Mouse (Mus musculus) hindbrain, embryonic 16.5 days (tissue): ENCODE data around the gene Gm5460. TPM values are rescaled to one million over a fixed set of nuclear protein-coding genes. Genes with fewer than 3 reads are reported as not detected.

Source experiments
- ATAC-seq: fragments of 200-750 bp; cut with Nextera tagmentation; 2 replicates; pipeline ENCODE4 v1.8.0; 2017; ENCODE audit warnings: moderate TSS enrichment, moderate library complexity
- H3K27ac ChIP-seq: fragments of 300-500 bp; sonication (generic); 2 replicates; pipeline ENCODE4 v1.5.1; 2014; ENCODE audit warnings: low read depth, mild to moderate bottlenecking, control low read depth, low read length, moderate library complexity
- H3K27me3 ChIP-seq: fragments of 300-500 bp; sonication (generic); replicated peaks from 2 replicates; pipeline ENCODE4 v1.6.1; 2014; ENCODE audit warnings: low read length; ENCODE audit not compliant: control insufficient read depth, insufficient read depth
- H3K36me3 ChIP-seq: fragments of 300-500 bp; sonication (generic); 2 replicates; pipeline ENCODE4 v1.6.1; 2014; ENCODE audit warnings: mild to moderate bottlenecking, low read length, moderate library complexity, mixed read lengths; ENCODE audit not compliant: control insufficient read depth, insufficient read depth
- H3K4me1 ChIP-seq: fragments of 300-500 bp; sonication (generic); 2 replicates; pipeline ENCODE4 v1.6.1; 2014; ENCODE audit warnings: low read depth, low read length; ENCODE audit not compliant: control insufficient read depth, insufficient read depth
- H3K4me2 ChIP-seq: fragments of 300-500 bp; sonication (generic); 2 replicates; pipeline ENCODE4 v1.6.1; 2014; ENCODE audit warnings: mild to moderate bottlenecking, low read length, control low read depth, moderate library complexity
- H3K4me3 ChIP-seq: fragments of 300-500 bp; sonication (generic); 2 replicates; pipeline ENCODE4 v1.5.1; 2014; ENCODE audit warnings: mild to moderate bottlenecking, low read length, control low read depth, moderate library complexity
- H3K9ac ChIP-seq: fragments of 300-500 bp; sonication (generic); 2 replicates; pipeline ENCODE4 v1.6.1; 2014; ENCODE audit warnings: low read depth, mild to moderate bottlenecking, control low read depth, low read length, moderate library complexity
- H3K9me3 ChIP-seq: fragments of 300-500 bp; sonication (generic); 2 replicates; pipeline ENCODE4 v1.6.1; 2014; ENCODE audit warnings: mild to moderate bottlenecking, low read length, moderate library complexity; ENCODE audit not compliant: control insufficient read depth
- WGBS: fragments of 180-500 bp; shearing (Covaris S2); extraction: QIAGEN DNeasy Blood & Tissue Kit; methylation state at CpG from one replicate; pipeline ENCODE4 v1.1.7; 2014; 5-methylcytosine and 5-hydroxymethylcytosine counted together
- polyA plus RNA-seq: library from polyadenylated mRNA; unstranded; fragments of >200 nt; fragmentation: Nextera tagmentation; extraction: Ambion mirVana; gene quantifications from 2 replicates; pipeline ENCODE4 v1.2.1, GENCODE M21; 2015

The Gm5460 gene
- polyA plus RNA-seq: not detected in 2 replicates

GRCm38 (mm10) chr14:34016381-34016780, at the start of gene Gm5460:
Gm5460 (plus strand) TSS chr14:34016758.
- no peaks in the 10 kb centered on the region for H3K36me3 ChIP-seq
- H3K4me1 ChIP-seq: no peaks in the 10 kb centered on the region
- H3K9me3 ChIP-seq: no peaks in the 10 kb centered on the region
- no peaks in the 10 kb centered on the region for H3K27me3 ChIP-seq
- 89% methylated on average over 4 of the region's 4 CpGs for WGBS
- no peak for ATAC-seq
- H3K4me2 ChIP-seq: no peak within 1 kb of the TSS
- no peak within 1 kb of the TSS for H3K9ac ChIP-seq
- H3K4me3 ChIP-seq: no peak within 1 kb of the TSS
- no peak within 1 kb of the TSS for H3K27ac ChIP-seq

GRCm38 (mm10) chr14:33972679-33973078, 43.9 kb upstream of the Gm5460 start:
- Histone ChIP-seq H3K4me3 (no peak overlapping the region), H3K27ac (no peak overlapping the region), H3K27me3 (no peaks in the 10 kb centered on the region), H3K9me3 (no peaks in the 10 kb centered on the region), H3K36me3 (no peaks in the 10 kb centered on the region), H3K9ac (no peak overlapping the region), H3K4me2 (no peak overlapping the region), H3K4me1 (no peaks in the 10 kb centered on the region)
- WGBS: 59% methylated on average over 7 of the region's 7 CpGs
- no peak for ATAC-seq

GRCm38 (mm10) chr14:33974752-33975151, 41.8 kb upstream of the Gm5460 start:
- H3K4me1 ChIP-seq: peaks cover 5% of the 10 kb centered on the region; the same call in 1 of the 2 replicates
- H3K27ac ChIP-seq: no peak overlapping the region
- peak; percentile 57 for ATAC-seq
- no peak overlapping the region for H3K9ac ChIP-seq
- no peaks in the 10 kb centered on the region for H3K36me3 ChIP-seq
- peaks cover 4% of the 10 kb centered on the region; the same call in 1 of the 2 replicates for H3K27me3 ChIP-seq
- no peak overlapping the region for H3K4me2 ChIP-seq
- H3K4me3 ChIP-seq: no peak overlapping the region
- WGBS: 42% methylated on average over 5 of the region's 5 CpGs
- no peaks in the 10 kb centered on the region for H3K9me3 ChIP-seq

GRCm38 (mm10) chr14:33977748-33978147, 38.8 kb upstream of the Gm5460 start:
- H3K4me3 ChIP-seq: peak overlapping the region; percentile 46; the same call in 1 of the 2 replicates
- no peak overlapping the region for H3K27ac ChIP-seq
- WGBS: 21% methylated on average over 7 of the region's 7 CpGs
- H3K4me1 ChIP-seq: peaks cover 5% of the 10 kb centered on the region; the same call in 1 of the 2 replicates
- ATAC-seq: no peak
- peaks cover 4% of the 10 kb centered on the region; the same call in 1 of the 2 replicates for H3K27me3 ChIP-seq
- H3K9me3 ChIP-seq: no peaks in the 10 kb centered on the region
- peak overlapping the region; percentile 85 for H3K4me2 ChIP-seq
- H3K36me3 ChIP-seq: no peaks in the 10 kb centered on the region
- peak overlapping the region; percentile 43; the same call in 1 of the 2 replicates for H3K9ac ChIP-seq

GRCm38 (mm10) chr14:33978604-33979059, 37.9 kb upstream of the Gm5460 start, which contains the start of gene Zfp488:
Zfp488 (minus strand) TSS chr14:33978764.
- H3K9me3 ChIP-seq: no peaks in the 10 kb centered on the region
- WGBS: 3% methylated on average over 25 of the region's 25 CpGs

GRCm38 (mm10) chr14:33989201-33989600, 27.4 kb upstream of the Gm5460 start:
- H3K36me3 ChIP-seq: no peaks in the 10 kb centered on the region
- no peak overlapping the region for H3K27ac ChIP-seq
- no peak overlapping the region for H3K9ac ChIP-seq
- no peak overlapping the region for H3K4me2 ChIP-seq
- 52% methylated on average over 3 of the region's 3 CpGs for WGBS
- H3K27me3 ChIP-seq: no peaks in the 10 kb centered on the region
- no peak overlapping the region for H3K4me3 ChIP-seq
- H3K9me3 ChIP-seq: no peaks in the 10 kb centered on the region
- ATAC-seq: no peak
- no peaks in the 10 kb centered on the region for H3K4me1 ChIP-seq

More at GRCm38 (mm10) chr14:33978604-33979059, 37.9 kb upstream of the Gm5460 start, which contains the start of gene Zfp488:
- Histone ChIP-seq H3K27me3 (peaks cover 4% of the 10 kb centered on the region; the same call in 1 of the 2 replicates), H3K36me3 (no peaks in the 10 kb centered on the region), H3K27ac (no peak within 1 kb of the TSS), H3K4me2 (peak within 1 kb of the TSS; percentile 85), H3K4me1 (peaks cover 5% of the 10 kb centered on the region; the same call in 1 of the 2 replicates), H3K4me3 (peak within 1 kb of the TSS; percentile 46), H3K9ac (peak within 1 kb of the TSS; percentile 43)
- ATAC-seq: peak; percentile 84

- no peak overlapping the region for H3K4me2 ChIP-seq
- no peak for ATAC-seq
- H3K27me3 ChIP-seq: no peaks in the 10 kb centered on the region
- no peak overlapping the region for H3K27ac ChIP-seq
- no peaks in the 10 kb centered on the region for H3K4me1 ChIP-seq
- H3K9ac ChIP-seq: no peak overlapping the region
- H3K4me3 ChIP-seq: no peak overlapping the region
- WGBS: 80% methylated on average over 4 of the region's 4 CpGs
- H3K36me3 ChIP-seq: no peaks in the 10 kb centered on the region
- no peaks in the 10 kb centered on the region for H3K9me3 ChIP-seq
These were observed 24.6 kb upstream of the Gm5460 start for GRCm38 (mm10) chr14:33991971-33992370.

GRCm38 (mm10) chr14:33993051-33993450, 23.5 kb upstream of the Gm5460 start:
- H3K4me3 ChIP-seq: no peak overlapping the region
- no peak overlapping the region for H3K4me2 ChIP-seq
- H3K27me3 ChIP-seq: no peaks in the 10 kb centered on the region
- WGBS: 93% methylated on average over 9 of the region's 9 CpGs
- no peaks in the 10 kb centered on the region for H3K4me1 ChIP-seq
- H3K9me3 ChIP-seq: no peaks in the 10 kb centered on the region
- H3K36me3 ChIP-seq: no peaks in the 10 kb centered on the region
- H3K9ac ChIP-seq: no peak overlapping the region
- ATAC-seq: no peak
- no peak overlapping the region for H3K27ac ChIP-seq

- no peak overlapping the region for H3K4me3 ChIP-seq
- H3K4me2 ChIP-seq: no peak overlapping the region
- no peaks in the 10 kb centered on the region for H3K4me1 ChIP-seq
- WGBS: 88% methylated on average over 6 of the region's 6 CpGs
- no peak for ATAC-seq
- H3K9ac ChIP-seq: no peak overlapping the region
- H3K27me3 ChIP-seq: no peaks in the 10 kb centered on the region
- H3K27ac ChIP-seq: no peak overlapping the region
- no peaks in the 10 kb centered on the region for H3K9me3 ChIP-seq
- H3K36me3 ChIP-seq: no peaks in the 10 kb centered on the region
These were observed 22.9 kb upstream of the Gm5460 start for GRCm38 (mm10) chr14:33993521-33994289.
